In genomic region chr6:67337943-67338342, GRCm38 (mm10) we compare ENCODE assay signal across 23 mouse cellular contexts. TPM values are rescaled to one million over a fixed set of nuclear protein-coding genes. Genes with fewer than 3 reads are reported as not detected.
DNase-seq lines count a peak whose midpoint lies in the region; ATAC-seq lines count a peak whose summit lies in the region.
"Had no signal": no experiment of that assay in that cellular context is flagged by ENCODE, and none has a peak within 500 bp of the region (broad histone marks: within the 10 kb centered on the region; RNA-seq: fewer than 3 reads in every experiment).

No protein-coding gene starts in this region.

- no peaks in the 10 kb centered on the region for H3K27me3 ChIP-seq in heart, embryonic 16.5 days (ENCODE audit: control insufficient read depth, insufficient read depth, low read length)
- H3K27me3 ChIP-seq in liver, embryonic 12.5 days (replicated peaks) = no peaks in the 10 kb centered on the region
- H3K27me3 ChIP-seq: CH12.LX; embryonic facial prominence, embryonic 15.5 days; heart, embryonic 12.5 days had no signal

- no peaks in the 10 kb centered on the region for H3K36me3 ChIP-seq in heart, embryonic 16.5 days (ENCODE audit: control insufficient read depth, insufficient read depth)
- no peaks in the 10 kb centered on the region for H3K36me3 ChIP-seq in liver, embryonic 12.5 days
- H3K36me3 ChIP-seq: embryonic facial prominence, embryonic 15.5 days; forebrain, embryonic 10.5 days; heart, embryonic 12.5 days; limb, embryonic 10.5 days had no signal

- 0 out of 2 replicates have a peak, but pooled peaks have one; percentile 47 for ATAC-seq in heart, embryonic 16.5 days (replicated peaks; ENCODE audit: extremely low read depth, insufficient read depth, low FRiP score)
- peak; percentile 89 for ATAC-seq in liver, embryonic 12.5 days
- ATAC-seq in megakaryocyte progenitor cell, adult 5-6 weeks (replicated peaks; ENCODE audit: poor library complexity) = peak; percentile 90
- ATAC-seq in CD4-positive, CD25-positive, alpha-beta regulatory T cell, adult 4 months = no peak
- ATAC-seq: forebrain, postnatal 0 days; hindbrain, postnatal 0 days had no signal

- H3K4me3 ChIP-seq in heart, embryonic 16.5 days (ENCODE audit: low read length) = no peak overlapping the region
- H3K4me3 ChIP-seq in liver, embryonic 12.5 days = no peak overlapping the region
- H3K4me3 ChIP-seq: embryonic facial prominence, embryonic 15.5 days; forebrain, embryonic 10.5 days; heart, embryonic 12.5 days; layer of hippocampus, adult 2 months; limb, embryonic 10.5 days had no signal

- H3K4me2 ChIP-seq in heart, embryonic 16.5 days (ENCODE audit: low read depth, low read length) = no peak overlapping the region
- no peak overlapping the region; the same call in 1 of the 2 replicates for H3K4me2 ChIP-seq in liver, embryonic 12.5 days
- H3K4me2 ChIP-seq: embryonic facial prominence, embryonic 15.5 days; heart, embryonic 12.5 days had no signal

- no peaks in the 10 kb centered on the region for H3K4me1 ChIP-seq in heart, embryonic 16.5 days (ENCODE audit: control insufficient read depth, insufficient read depth, low read length)
- H3K4me1 ChIP-seq in liver, embryonic 12.5 days = peaks cover 26% of the 10 kb centered on the region
- H3K4me1 ChIP-seq: embryonic facial prominence, embryonic 15.5 days; forebrain, embryonic 10.5 days; heart, embryonic 12.5 days; limb, embryonic 10.5 days had no signal

- H3K9me3 ChIP-seq in heart, embryonic 16.5 days (replicated peaks; ENCODE audit: control insufficient read depth, low read length) = no peaks in the 10 kb centered on the region
- no peaks in the 10 kb centered on the region for H3K9me3 ChIP-seq in liver, embryonic 12.5 days (replicated peaks)
- H3K9me3 ChIP-seq: embryonic facial prominence, embryonic 15.5 days; forebrain, embryonic 10.5 days; heart, embryonic 12.5 days; limb, embryonic 10.5 days had no signal

- no peak overlapping the region for H3K9ac ChIP-seq in heart, embryonic 16.5 days (ENCODE audit: low read length)
- no peak overlapping the region for H3K9ac ChIP-seq in liver, embryonic 12.5 days
- H3K9ac ChIP-seq: embryonic facial prominence, embryonic 15.5 days; forebrain, postnatal 0 days; heart, embryonic 12.5 days had no signal

- DNase-seq in heart, adult 11 months = no peak
- peak; percentile 37 for DNase-seq in c-Kit-positive CD71-positive TER-119-negative erythroid progenitor cells, embryonic 14.5 days (ENCODE audit: low read depth)
- DNase-seq in right cerebral cortex, postnatal 36 days (ENCODE audit: low spot score in 2 of 2) = no peak
- DNase-seq in spleen, adult 12 weeks (ENCODE audit: low spot score) = no peak
- DNase-seq: cerebellum, adult 9-11 months; forebrain, postnatal 0 days; heart, postnatal 36 days; kidney, adult 18-20 months; kidney, postnatal 14 days; lung, adult 18-20 months; lung, postnatal 14 days had no signal

- H3K27ac ChIP-seq in heart, embryonic 16.5 days (ENCODE audit: low read length) = no peak overlapping the region
- H3K27ac ChIP-seq in liver, embryonic 12.5 days = peak overlapping the region; percentile 43; the same call in 1 of the 2 replicates
- H3K27ac ChIP-seq: embryonic facial prominence, embryonic 15.5 days; forebrain, embryonic 10.5 days; hindbrain, postnatal 0 days; layer of hippocampus, adult 2 months; limb, embryonic 10.5 days had no signal

RNA-seq across cellular contexts. Expression of gene Il12rb2, which starts 38.0 kb away (rescaled TPM):
- 0.56 and 1.9 TPM in 2 replicates for polyA plus RNA-seq in heart, embryonic 16.5 days (2015; fragmentation: Nextera tagmentation; extraction: Ambion mirVana)
- polyA plus RNA-seq in liver, embryonic 12.5 days (2016; fragmentation: Nextera tagmentation; extraction: Ambion mirVana) = 0.38 and 0.44 TPM in 2 replicates
- total RNA-seq in megakaryocyte progenitor cell, adult 5-6 weeks (2015) = 6.8 and 7.8 TPM in 2 replicates
- total RNA-seq in megakaryocyte progenitor cell, adult 5-6 weeks (2017) = 1.1 and 3.2 TPM in 2 replicates
- polyA plus RNA-seq in CD4-positive, CD25-positive, alpha-beta regulatory T cell, adult 4 months (2017; shearing (Covaris generic)) = under 1 TPM in 1 of 2 experiments, not detected in 1; 0.15 TPM
- total RNA-seq: layer of hippocampus, adult 2 months; left cerebral cortex, adult 18-20 months had no signal
- polyA plus RNA-seq: heart, embryonic 12.5 days; hindbrain, postnatal 0 days had no signal
